Mouse (Mus musculus): ENCODE data around the gene Galc.

Gene Galc

DNA sequence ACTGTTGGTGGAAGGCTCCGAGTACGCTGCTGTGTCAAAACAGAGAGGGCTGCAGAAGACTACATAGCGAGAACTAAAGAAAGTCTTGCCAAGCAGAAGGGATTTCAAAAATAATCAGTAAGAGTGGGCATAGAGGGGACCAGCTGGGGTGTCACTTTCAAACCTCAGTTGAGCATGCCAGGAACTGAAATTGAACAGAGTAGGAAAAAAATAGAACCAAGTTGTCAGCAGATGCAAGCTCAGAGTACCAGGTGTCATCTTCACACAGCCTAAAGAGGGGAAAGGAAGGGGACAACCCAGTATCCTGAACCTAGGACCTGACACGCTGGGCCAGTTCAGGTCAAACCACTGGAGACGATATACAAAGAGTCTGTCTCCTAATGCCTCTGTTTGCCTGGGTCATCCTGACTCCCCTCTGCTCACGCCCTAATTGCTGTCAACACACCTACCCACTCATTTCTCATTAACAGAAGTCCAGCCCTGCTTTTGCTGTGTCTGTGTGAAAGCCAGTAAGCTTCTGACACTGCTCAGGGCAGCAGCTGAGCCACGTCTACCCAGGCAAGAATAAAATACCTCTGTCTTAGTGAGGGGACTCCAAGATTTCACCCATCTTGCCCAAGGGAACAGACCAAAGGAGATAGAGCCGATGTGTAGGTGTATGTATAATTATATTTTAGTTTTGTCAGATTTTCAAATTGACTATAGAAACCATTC is 71.9 kb downstream of the Galc start:
- no peak for DNase-seq (ENCODE audit: extremely low spot score, low read depth, low spot score)

DNA sequence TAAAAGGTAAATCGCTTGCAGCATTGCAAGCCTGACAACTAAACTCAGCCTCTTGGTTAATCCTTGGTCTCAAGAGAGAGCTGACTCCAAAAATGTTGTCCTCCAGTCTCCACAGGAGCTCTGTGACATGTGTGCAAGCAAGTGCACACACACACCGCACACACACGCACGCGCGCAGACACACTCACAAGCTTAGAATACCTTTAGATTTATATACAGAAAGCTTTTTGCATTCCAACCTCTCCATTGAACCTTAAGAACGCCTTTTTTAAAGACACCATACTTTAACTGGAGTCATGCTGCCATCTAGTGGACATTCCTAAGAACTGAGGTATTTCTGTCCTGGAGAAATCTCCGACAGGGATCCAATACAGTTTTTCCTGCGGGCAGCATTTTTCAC is 77.5 kb downstream of the Galc start:
- peak; percentile 90 for DNase-seq (ENCODE audit: extremely low spot score, low read depth, low spot score)

DNA sequence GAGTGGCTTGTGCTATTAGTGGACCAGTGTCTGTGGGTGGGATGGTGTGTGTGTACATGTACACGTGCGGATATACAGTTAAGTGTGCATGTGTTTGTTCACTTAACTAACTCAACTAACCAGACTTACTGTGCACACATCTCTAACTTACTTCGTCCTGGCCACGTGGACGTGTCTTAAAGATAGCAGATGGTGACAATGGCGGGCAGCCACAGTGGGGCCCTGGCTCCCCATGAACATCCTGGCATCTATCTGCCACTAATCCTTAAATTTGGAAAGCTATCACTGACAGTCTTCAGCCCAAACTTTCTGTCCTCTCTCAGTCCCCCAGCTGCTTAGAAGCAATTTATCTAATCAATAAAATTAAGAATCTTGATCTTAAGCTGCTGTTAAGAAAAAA is 78.5 kb downstream of the Galc start:
- DNase-seq (ENCODE audit: extremely low spot score, low read depth, low spot score), result no peak

DNA sequence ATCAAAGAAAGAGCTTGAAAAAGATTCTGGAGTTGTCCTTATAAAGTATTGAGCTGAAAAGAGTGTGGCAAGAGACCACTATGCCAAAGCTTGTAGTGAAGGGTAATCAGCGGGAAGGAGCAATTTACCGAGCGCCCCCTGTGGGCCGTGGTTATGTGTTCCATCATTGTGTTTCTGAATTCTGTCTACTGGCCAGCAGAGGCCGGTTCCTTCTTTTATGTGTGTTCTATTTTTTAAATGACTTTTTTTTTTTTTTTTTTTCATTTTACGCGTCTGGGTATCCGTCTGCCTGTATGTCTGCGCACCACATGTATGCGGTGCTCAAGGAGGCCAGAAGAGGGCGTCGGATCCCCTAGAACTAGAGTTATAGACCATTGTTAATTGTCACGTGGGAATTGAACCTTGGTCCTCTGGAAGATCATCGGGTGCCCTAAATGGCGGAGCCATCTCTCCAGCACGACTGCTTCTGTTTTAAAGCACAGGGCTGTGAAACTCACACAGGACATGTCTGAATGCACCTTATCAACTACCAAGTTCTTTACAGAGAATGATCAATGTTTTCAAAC is 78.9 kb downstream of the Galc start:
- no peak for DNase-seq (ENCODE audit: extremely low spot score, low read depth, low spot score)

DNA sequence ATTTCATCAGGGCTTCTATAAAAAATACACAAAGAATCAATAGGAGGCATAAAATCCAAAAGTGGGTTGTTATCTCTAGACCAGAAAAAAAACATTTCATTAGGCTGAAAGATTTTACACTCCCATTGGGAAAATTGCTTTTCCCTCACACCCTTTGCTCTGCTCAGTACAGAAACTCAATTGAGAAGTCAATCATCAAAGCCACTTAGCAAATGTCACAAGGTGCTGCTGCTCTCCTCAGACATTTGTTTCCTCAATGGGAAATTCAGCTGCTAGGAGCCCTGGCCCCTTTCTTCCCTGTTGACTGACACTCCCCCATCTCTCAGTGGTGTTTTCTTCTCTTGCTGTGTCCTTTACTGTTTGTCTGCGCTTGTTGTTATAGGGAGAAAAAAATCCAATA is 79.8 kb downstream of the Galc start:
- no peak for DNase-seq (ENCODE audit: extremely low spot score, low read depth, low spot score)

DNA sequence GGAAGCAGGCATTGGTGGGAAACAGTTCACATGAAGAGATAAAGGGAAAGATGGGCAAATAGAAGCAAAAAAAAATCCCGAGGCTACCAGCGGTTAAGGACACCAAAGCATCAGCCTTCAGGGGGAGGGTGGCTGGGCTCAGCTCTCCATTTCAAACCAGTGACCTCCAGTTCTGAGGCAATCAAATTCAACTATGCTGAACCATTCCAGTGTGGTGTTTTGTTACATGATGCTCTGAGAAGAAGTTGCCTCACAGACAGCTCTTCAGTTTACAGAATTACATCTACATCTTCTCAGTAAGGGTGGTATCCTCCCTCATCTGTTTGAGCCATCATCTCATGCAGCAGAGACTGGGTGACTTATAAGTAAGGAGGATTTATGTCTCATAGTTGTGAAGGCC is 82.6 kb downstream of the Galc start:
- no peak for DNase-seq (ENCODE audit: extremely low spot score, low read depth, low spot score)

DNA sequence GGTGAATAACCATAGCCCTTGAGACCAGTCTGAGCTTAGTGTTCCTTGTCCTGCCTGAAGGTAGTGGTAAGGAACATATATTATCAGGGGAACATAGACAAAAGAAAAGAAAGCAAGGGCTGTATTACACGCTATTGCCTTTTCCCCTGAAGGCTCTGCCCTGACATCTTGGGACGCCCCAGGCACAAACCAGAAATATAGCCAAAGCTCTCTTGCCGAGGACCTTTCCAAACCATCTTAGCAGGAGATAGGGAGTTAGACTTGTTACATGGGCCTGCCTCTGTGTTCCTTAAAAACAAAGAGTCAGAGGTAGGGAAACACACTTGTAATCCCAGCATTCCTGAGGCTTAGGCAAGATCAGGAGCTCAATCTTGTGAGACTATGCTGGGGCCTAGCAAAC is 97.4 kb downstream of the Galc start:
- no peak for DNase-seq (ENCODE audit: extremely low spot score, low read depth, low spot score)

DNA sequence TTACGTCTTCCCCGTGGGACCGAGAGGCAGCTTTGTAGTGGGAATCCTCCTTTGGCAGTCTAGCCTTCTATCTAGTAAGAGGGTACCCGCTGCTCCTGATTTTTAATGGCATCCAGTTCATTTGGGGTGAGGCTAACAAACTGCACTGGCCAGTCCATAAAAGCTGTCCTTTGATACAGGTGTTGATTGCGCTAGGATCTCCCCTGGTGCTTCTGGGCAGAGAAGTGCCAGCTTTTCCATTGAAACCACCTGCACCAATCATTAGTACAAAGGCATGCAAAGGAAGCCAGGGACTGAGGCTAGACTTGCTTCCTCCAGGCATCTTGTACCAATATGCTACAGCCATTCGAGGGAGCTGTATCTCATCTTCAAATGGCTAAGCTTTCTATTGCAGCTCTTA is 98.4 kb downstream of the Galc start:
- DNase-seq (ENCODE audit: extremely low spot score, low read depth, low spot score), result no peak

Data from hindlimb bud, embryonic 11.5 days (tissue).